Mouse (Mus musculus) ES-CJ7 (cell line): ENCODE results near the gene Cd22.
A peak's percentile ranks its signal among the peaks of the same experiment; 100 is the strongest.

Experiments used
- DNase-seq: peaks from one replicate; pipeline ENCODE4 v3.0.0; 2011; ENCODE audit warnings: low read depth, low spot score

Gene Cd22

DNA sequence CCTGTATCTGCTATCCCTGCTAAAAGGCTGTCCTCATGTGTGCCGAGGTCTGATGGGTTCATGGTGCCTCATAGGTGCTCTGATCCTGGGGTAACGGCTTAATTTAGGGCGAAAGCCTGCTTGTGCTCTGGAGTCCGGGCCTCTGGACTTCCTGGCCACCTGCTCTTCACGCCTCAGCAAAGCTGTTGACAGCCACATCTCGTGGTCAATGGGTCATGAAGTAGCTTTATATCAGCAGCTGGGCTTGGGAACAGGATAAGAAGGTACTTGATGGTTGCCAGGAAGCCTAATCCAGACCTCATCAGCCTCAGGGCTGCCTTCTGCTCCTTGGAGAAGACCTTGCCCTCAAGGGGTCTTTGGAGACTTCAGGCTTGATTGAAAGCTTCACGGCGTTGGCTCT, 16.8 kb downstream of the Cd22 start:
- no peak for DNase-seq

DNA sequence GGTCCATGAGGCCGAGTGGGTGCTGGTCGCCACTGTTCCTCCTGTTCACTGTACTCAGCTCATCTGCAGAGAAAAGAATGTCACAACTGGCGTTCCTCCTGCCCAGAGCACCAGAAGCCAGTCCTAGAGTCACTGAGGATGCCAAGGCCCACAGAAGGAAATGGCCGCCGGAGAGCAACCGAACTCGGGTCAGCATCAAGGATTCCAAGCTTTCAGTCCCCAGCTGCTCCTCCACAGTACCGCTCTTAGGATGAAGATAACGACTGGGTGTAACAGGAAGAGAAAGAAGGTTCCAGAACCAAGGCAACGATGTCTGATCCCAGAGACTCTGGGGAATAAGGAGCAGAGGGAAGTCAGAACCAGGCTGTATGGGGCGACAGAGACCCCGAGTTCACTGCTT, 18.7 kb downstream of the Cd22 start, which contains the start of gene Ffar1:
Ffar1 (minus strand) TSS at position 101 of the 400 bp plus-strand sequence.
- DNase-seq: no peak

DNA sequence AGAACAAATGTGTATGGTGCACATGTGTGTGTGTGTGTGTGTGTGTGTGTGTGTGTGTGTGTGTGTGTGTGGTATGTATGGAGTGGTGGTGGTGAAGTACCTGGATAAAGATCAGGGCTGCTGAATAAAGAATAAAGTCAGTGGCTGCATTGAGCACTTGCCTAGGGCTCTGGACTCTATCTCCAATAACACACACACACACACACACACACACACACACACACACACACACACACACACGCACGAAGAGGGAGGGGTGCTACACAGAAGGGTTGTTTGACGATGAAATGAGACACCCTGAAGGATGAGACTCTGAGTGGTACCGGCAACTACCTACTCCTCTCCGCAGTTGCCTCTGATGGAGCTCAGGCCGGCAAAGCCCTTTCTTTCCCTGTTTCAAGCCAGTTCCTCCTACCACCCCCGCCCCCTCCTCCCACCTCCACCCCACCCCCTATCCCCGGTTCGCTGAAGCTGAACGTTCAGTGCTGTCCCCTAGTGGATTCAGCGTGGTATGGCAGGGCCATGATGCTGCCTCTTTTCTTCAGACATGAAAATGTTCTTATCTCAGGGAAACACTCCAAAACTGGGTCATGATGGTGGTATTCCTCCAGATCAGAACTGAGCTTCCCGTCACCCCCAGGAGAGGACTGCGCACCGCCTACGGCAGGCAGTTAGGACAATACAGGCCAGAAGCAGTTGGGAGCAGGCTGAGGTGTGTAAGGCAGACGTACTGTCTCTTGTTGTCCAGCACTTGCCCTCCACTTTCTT, 20.3 kb downstream of the Cd22 start:
- peak; percentile 85 for DNase-seq

DNA sequence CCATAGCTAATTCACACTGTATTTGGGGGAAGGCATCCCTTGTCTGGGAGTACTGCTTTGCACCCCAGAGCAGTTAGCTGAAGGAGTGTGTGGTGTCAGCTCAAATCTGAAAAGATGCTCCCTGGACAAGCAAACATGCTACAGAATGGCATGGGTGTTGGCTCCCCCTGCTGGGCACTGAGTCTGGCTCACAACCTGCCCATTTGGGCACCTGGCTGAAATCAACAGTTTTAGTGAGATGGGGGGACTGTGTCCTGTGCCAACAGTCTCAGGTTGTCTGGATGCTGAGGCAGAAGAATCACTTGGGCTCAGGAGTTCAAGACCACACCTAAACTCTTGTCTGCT, 20.9 kb downstream of the Cd22 start:
- peak; percentile 82 for DNase-seq

GRCm38 (mm10) chr7:30857746-30858145, 22.4 kb downstream of the Cd22 start:
- DNase-seq: no peak

DNA sequence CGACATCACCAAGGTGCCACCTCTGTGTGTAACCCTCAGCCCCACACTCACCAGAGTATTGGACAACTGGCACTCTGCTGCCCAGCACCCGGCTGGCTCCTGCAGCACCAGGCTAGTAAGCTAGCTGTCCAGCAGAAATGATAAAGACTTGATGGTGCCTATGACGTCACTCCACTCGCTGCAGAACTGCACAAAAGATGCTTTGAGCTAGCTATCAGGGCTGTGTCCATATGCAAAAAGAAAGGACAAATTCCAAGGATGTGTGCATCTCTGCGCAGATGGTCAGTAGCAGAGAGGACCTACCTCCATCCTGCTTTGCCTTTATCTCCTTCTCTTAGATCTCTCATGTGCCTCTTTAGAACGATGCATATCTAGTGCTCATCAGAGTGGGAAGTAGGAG, 24.1 kb downstream of the Cd22 start, which contains the start of gene Ffar3:
Ffar3 (minus strand) TSS at position 101 of the 400 bp plus-strand sequence.
- no peak for DNase-seq

DNA sequence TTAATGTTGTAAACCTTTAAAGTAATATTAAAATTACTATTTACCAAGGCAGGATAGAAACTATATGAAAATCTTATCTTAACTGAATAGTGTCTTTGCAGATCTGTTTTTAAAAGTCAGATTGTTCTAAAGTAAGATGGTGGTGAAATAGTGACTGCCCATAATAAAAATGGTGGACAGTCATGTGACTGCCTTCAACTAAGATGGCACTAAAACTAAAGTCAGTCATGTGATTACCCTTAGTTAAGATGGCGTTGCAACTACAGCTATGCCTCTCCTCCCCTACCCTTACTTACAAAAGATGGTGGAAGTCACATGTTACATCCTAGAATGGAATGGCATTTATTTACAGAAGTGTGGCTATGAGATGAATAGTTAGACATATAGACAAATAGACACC, 28.7 kb downstream of the Cd22 start:
- DNase-seq: no peak

- DNase-seq: peak; percentile 48
Measured at GRCm38 (mm10) chr7:30847934-30848333, 32.2 kb downstream of the Cd22 start.

- DNase-seq: no peak
Measured at GRCm38 (mm10) chr7:30847386-30847785, 32.8 kb downstream of the Cd22 start.

GRCm38 (mm10) chr7:30846505-30847053, 33.6 kb downstream of the Cd22 start:
- DNase-seq: peak; percentile 38

DNA sequence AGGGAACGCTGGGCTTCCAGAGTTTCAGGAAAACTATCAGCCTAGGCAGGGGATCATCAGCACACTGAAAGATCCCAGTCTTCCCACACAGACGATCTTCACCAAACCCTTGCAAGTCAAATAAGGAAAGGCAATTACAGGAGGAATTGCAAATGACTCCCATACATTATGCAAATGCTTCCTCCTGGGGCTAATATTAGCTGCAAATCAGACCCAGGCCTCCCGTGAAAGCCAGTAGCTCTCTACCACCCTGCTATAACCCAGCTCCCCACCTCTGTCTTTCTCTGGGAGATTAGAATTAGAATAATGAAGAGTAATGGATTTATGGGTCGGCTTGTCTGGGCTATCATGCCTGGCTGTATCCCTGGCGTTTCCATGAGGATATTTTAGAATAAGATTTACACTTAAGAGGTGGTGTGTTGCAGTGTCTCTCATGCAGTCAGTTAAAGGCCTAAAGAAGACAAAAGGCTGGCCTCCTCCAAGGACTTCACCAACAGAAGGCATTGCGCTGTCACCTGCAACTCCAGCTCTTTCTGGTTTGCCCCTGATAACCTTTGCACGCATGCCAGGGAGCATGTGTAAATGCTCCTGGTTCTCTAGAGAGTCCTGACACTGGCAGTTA, 35.4 kb downstream of the Cd22 start:
- peak; percentile 75 for DNase-seq

- DNase-seq: no peak
Measured at GRCm38 (mm10) chr7:30842092-30842491, 38.0 kb downstream of the Cd22 start.

- no peak for DNase-seq
Measured at GRCm38 (mm10) chr7:30841379-30841778, 38.8 kb downstream of the Cd22 start.

DNA sequence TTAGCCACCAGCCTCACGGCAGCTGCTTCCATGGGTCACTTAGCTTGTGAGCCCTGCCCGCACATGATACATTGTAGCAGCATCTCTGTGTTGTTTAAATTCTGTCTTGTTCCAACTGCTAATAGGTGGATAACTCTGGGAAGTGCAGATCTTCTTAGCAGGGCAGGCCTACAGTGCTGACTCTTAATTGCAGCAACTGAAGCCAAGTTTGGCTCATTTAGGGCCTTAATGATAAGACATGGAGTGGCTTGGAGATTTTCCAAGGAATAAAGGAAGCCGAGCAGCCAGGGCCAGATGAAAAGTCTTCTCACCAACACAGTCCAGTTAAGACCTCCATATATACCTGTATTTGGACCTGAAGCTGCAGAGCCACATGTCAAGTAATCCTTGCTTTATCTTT, 39.8 kb downstream of the Cd22 start:
- no peak for DNase-seq

DNA sequence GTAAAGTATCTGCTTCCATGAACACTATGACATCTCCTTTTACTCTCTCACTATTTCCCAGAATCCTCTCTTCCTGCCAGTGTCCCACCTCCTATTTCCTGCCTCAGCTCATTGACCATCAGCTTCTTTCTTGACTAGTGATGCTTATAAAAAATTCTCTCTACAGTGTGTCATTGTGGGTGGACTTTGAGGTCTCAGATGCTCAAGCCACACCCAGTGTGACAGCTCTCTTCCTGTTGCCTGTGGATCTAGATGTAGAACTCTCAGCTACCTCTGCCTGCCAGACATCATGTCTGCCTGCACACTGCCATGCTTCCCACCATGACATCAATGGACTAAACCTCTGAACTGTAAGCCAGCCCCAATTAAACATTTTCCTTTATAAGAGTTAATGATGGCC, 42.9 kb downstream of the Cd22 start:
- no peak for DNase-seq

- peak; percentile 35 for DNase-seq
Measured at GRCm38 (mm10) chr7:30832684-30833083, 47.5 kb downstream of the Cd22 start.

GRCm38 (mm10) chr7:30832261-30832660, 47.9 kb downstream of the Cd22 start:
- peak; percentile 67 for DNase-seq

- peak; percentile 86 for DNase-seq
Measured at GRCm38 (mm10) chr7:30829428-30829827, 50.7 kb downstream of the Cd22 start.

DNA sequence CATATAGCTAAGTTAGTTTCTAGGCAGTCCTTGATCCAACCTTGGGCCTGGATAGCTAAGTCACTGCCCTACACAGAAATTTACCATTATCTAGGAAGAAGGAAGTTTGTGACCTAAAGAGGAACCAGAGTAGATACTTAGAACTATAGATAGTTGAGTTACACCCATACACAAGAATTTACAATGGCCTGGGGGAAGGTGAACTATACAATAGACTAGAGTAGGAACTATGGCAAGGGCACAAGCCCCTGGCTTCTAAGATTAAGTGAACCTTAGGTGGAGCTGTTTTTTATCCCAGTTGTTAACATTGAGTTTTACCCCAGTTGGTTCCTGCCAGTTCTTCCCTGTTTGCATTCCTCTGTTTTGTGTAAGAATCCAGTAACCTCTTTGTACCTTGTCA, 51.3 kb downstream of the Cd22 start:
- peak; percentile 64 for DNase-seq

GRCm38 (mm10) chr7:30826660-30827059, 53.5 kb downstream of the Cd22 start:
- DNase-seq: no peak

DNA sequence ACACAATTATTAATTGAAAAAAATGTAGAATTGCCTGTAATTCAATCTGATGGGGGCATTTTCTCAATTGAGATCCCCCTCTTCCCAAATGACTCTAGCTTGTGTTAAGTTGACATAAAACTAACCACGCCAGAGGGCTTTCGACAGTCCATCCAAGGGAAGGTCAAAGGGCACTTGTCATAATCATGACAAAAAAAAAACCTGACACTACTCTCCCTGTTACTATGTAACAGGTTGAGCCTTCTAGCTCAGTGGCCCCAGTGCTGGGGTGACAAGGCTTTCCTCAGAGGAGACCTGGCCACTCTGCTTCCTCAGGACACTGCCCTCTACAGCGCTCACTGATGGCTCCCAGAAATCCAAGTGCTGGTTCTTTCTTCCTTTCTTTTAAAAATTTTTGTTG, 55.8 kb downstream of the Cd22 start:
- DNase-seq: no peak

DNA sequence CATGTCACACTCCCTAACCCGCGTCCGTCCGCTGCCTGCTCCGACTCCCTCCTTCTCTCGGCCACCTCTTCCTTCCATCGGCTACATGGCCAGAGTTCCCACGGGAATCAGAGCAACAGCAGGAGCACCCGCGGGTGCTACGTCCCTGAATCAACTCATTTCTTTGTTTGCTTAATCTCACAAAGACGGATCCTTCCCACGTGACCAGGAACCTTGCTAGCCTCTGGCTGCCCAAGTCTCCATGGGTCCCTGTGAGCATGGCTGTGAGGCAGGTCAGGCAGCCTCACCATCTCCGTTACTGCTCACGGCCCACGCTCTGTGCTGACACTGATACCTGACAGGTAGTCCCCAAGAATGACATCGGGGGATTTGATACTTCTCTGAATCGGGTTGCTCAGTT, 56.5 kb downstream of the Cd22 start, which contains the start of gene Ffar2:
Ffar2 (minus strand) TSS at position 101 of the 400 bp plus-strand sequence.
- no peak for DNase-seq

DNA sequence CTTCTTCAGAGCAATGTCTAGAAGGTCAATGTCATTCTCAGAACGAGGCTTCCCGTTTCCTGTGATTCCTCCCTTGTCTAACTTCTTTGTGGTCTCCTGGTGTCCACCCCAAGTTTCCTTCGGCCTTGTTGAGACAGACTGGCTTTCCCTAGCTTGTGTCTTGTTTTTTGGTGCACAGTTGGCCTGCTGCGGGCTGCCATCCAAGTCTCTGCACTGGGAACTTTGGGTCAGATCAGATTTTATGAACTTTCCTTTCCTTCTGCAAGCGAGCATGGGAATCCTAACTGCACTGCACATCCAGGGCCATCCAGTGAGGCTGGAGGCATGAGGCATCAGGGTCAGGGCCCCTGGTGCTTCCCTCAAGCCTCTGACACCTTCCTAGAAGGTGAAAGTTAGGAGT, 58.6 kb downstream of the Cd22 start:
- no peak for DNase-seq
